In genomic region chr13:97555312-97555711, GRCm38 (mm10) we compare ENCODE assay signal across 34 mouse cellular contexts.
"Had no signal": no experiment of that assay in that cellular context is flagged by ENCODE, and none has a peak within 500 bp of the region (broad histone marks: within the 10 kb centered on the region; RNA-seq: fewer than 3 reads in every experiment).

No protein-coding gene starts in this region.

- H3K36me3 ChIP-seq: heart, embryonic 10.5 days; heart, embryonic 12.5 days; heart, embryonic 13.5 days; heart, embryonic 15.5 days; hindbrain, embryonic 10.5 days; hindbrain, embryonic 12.5 days; hindbrain, embryonic 13.5 days; hindbrain, embryonic 15.5 days; intestine, embryonic 15.5 days; kidney, embryonic 15.5 days had no signal

- H3K4me3 ChIP-seq: heart, embryonic 10.5 days; heart, embryonic 12.5 days; heart, embryonic 13.5 days; heart, embryonic 15.5 days; hindbrain, embryonic 10.5 days; hindbrain, embryonic 12.5 days; hindbrain, embryonic 13.5 days; hindbrain, embryonic 15.5 days; intestine, embryonic 15.5 days; kidney, embryonic 15.5 days; layer of hippocampus, adult 2 months had no signal

- H3K4me2 ChIP-seq: heart, embryonic 11.5 days; heart, embryonic 12.5 days; heart, embryonic 13.5 days; heart, embryonic 15.5 days; hindbrain, embryonic 12.5 days; hindbrain, embryonic 13.5 days; hindbrain, embryonic 14.5 days; hindbrain, embryonic 15.5 days; intestine, embryonic 15.5 days; kidney, embryonic 15.5 days had no signal

- H3K4me1 ChIP-seq: hindbrain, embryonic 12.5 days; hindbrain, embryonic 13.5 days; hindbrain, embryonic 15.5 days; intestine, embryonic 15.5 days; kidney, embryonic 15.5 days had no signal

- ATAC-seq: hindbrain, embryonic 16.5 days; hindbrain, postnatal 0 days; intestine, embryonic 15.5 days; intestine, embryonic 16.5 days; intestine, postnatal 0 days had no signal

- H3K27ac ChIP-seq: heart, embryonic 10.5 days; heart, embryonic 15.5 days; hindbrain, embryonic 10.5 days; hindbrain, embryonic 12.5 days; hindbrain, embryonic 13.5 days; hindbrain, embryonic 14.5 days; hindbrain, embryonic 15.5 days; hindbrain, postnatal 0 days; intestine, embryonic 15.5 days; kidney, embryonic 15.5 days; kidney, postnatal 0 days had no signal

- DNase-seq: heart, postnatal 10 days; heart, postnatal 14 days; heart, postnatal 36 days; heart, postnatal 4 days; kidney, adult 11 months; kidney, adult 18-20 months; kidney, adult 2 months; kidney, adult 8-10 months; kidney, adult 9 months; kidney, postnatal 10 days; kidney, postnatal 14 days; kidney, postnatal 25 days; kidney, postnatal 36 days; kidney, postnatal 4 days; layer of hippocampus, adult 9-11 months; layer of hippocampus, postnatal 36 days had no signal

- H3K9ac ChIP-seq: heart, embryonic 12.5 days; heart, embryonic 13.5 days; heart, embryonic 15.5 days; hindbrain, embryonic 12.5 days; hindbrain, embryonic 13.5 days; hindbrain, embryonic 14.5 days; hindbrain, embryonic 15.5 days; intestine, embryonic 15.5 days; kidney, embryonic 15.5 days had no signal

- H3K27me3 ChIP-seq: heart, embryonic 12.5 days; heart, embryonic 13.5 days; heart, embryonic 15.5 days; hindbrain, embryonic 12.5 days; hindbrain, embryonic 13.5 days; hindbrain, embryonic 15.5 days; intestine, embryonic 15.5 days; kidney, embryonic 15.5 days had no signal

- H3K9me3 ChIP-seq: heart, embryonic 15.5 days; hindbrain, embryonic 12.5 days; hindbrain, embryonic 15.5 days; intestine, embryonic 15.5 days; kidney, embryonic 15.5 days had no signal
